ENCODE assay signal across 10 mouse cellular contexts in genomic region chr1:171840450-171841023, GRCm38 (mm10). TPM values are rescaled to one million over a fixed set of nuclear protein-coding genes. Genes with fewer than 3 reads are reported as not detected.
DNase-seq lines count a peak whose midpoint lies in the region; ATAC-seq lines count a peak whose summit lies in the region.
"Had no signal": no experiment of that assay in that cellular context is flagged by ENCODE, and none has a peak within 500 bp of the region (broad histone marks: within the 10 kb centered on the region; RNA-seq: fewer than 3 reads in every experiment).

No protein-coding gene starts in this region.

- no peaks in the 10 kb centered on the region for H3K9me3 ChIP-seq in liver, embryonic 11.5 days (ENCODE audit: control insufficient read depth, low read length)
- H3K9me3 ChIP-seq in forebrain, embryonic 10.5 days: no peaks in the 10 kb centered on the region

- no peaks in the 10 kb centered on the region for H3K4me1 ChIP-seq in liver, embryonic 11.5 days (replicated peaks; ENCODE audit: control insufficient read depth, insufficient read depth, low read length)
- no peaks in the 10 kb centered on the region for H3K4me1 ChIP-seq in forebrain, embryonic 10.5 days

- H3K36me3 ChIP-seq in liver, embryonic 11.5 days (ENCODE audit: control insufficient read depth, insufficient read depth, low read length): no peaks in the 10 kb centered on the region
- no peaks in the 10 kb centered on the region for H3K36me3 ChIP-seq in forebrain, embryonic 10.5 days (replicated peaks)

- intact Hi-C loops in left cerebral cortex, postnatal 4 days (cut with DNase I): no loop called here

- 58% methylated on average over 4 of the region's 4 CpGs for whole genome bisulfite sequencing in liver, embryonic 11.5 days
- 89% methylated on average over 4 of the region's 4 CpGs for WGBS in forebrain, embryonic 10.5 days

- no peak overlapping the region for H3K27ac ChIP-seq in liver, embryonic 11.5 days (ENCODE audit: low read depth, low read length)
- no peak overlapping the region for H3K27ac ChIP-seq in forebrain, embryonic 10.5 days
- H3K27ac ChIP-seq: left cerebral cortex, adult 2 months had no signal

- DNase-seq in CD4-positive, CD25-positive, alpha-beta regulatory T cell, adult 2 months (ENCODE audit: low read depth, low spot score): peak; percentile 68
- DNase-seq in T-cell, adult 2 months (ENCODE audit: low spot score): peak; percentile 60
- no peak for DNase-seq in liver, embryonic 11.5 days (ENCODE audit: low spot score)
- DNase-seq in spleen, adult 18-20 months: peak; percentile 35 to 48
- no peak for DNase-seq in forebrain, embryonic 10.5 days (ENCODE audit: extremely low spot score, low spot score)
- DNase-seq in kidney, postnatal 10 days: no peak
- no peak for DNase-seq in left cerebral cortex, postnatal 4 days
- DNase-seq: gastrocnemius, postnatal 14 days; right cerebral cortex, postnatal 25 days had no signal

- no peak overlapping the region for H3K9ac ChIP-seq in liver, embryonic 11.5 days (ENCODE audit: low read depth, low read length)

- H3K4me2 ChIP-seq in liver, embryonic 11.5 days: peak overlapping the region; percentile 38

- no peaks in the 10 kb centered on the region for H3K27me3 ChIP-seq in liver, embryonic 11.5 days (replicated peaks; ENCODE audit: control insufficient read depth, insufficient read depth, low read length)
- no peaks in the 10 kb centered on the region for H3K27me3 ChIP-seq in forebrain, embryonic 10.5 days (ENCODE audit: poor library complexity, severe bottlenecking)

- no peak overlapping the region for H3K4me3 ChIP-seq in liver, embryonic 11.5 days (ENCODE audit: low read depth, low read length)
- no peak overlapping the region for H3K4me3 ChIP-seq in forebrain, embryonic 10.5 days
- H3K4me3 ChIP-seq: left cerebral cortex, adult 2 months had no signal

- ATAC-seq in liver, embryonic 11.5 days (replicated peaks; ENCODE audit: low FRiP score): no peak

RNA-seq across cellular contexts. Expression of gene Cd84, which starts 1.0 kb away (rescaled TPM):
- polyA plus RNA-seq in liver, embryonic 11.5 days (2014; fragmentation: Nextera tagmentation; extraction: Ambion mirVana): 4.3 and 4.6 TPM in 2 replicates
- 0.42 and 0.46 TPM in 2 replicates for polyA plus RNA-seq in forebrain, embryonic 10.5 days (2016; fragmentation: Nextera tagmentation; extraction: Ambion mirVana)
- 1 to 10 TPM; 1.3 to 1.4 TPM for total RNA-seq in left cerebral cortex, postnatal 4 days (2021)

RNA-seq across cellular contexts. Expression of gene Gm10521, which starts 54.9 kb away (rescaled TPM):
- 0.08 TPM in 1 of 2 replicates, not detected in the other for polyA plus RNA-seq in liver, embryonic 11.5 days (2014; fragmentation: Nextera tagmentation; extraction: Ambion mirVana)
- polyA plus RNA-seq in forebrain, embryonic 10.5 days (2016; fragmentation: Nextera tagmentation; extraction: Ambion mirVana): not detected in 2 replicates
- not detected for total RNA-seq in left cerebral cortex, postnatal 4 days (2021)

Comparison
In these comparisons a context has a peak if more than half of its experiments do, and no peak if none do; other contexts are left out.
1. DNase-seq: peak in CD4-positive, CD25-positive, alpha-beta regulatory T cell, adult 2 months (single experiment), T-cell, adult 2 months (single experiment) and spleen, adult 18-20 months (2 of 2); none in liver, embryonic 11.5 days (single experiment), forebrain, embryonic 10.5 days (single experiment), kidney, postnatal 10 days (single experiment) and left cerebral cortex, postnatal 4 days (single experiment).